Mouse (Mus musculus) limb, embryonic 14.5 days (tissue): ENCODE measurements around the gene Fcrla. TPM values are rescaled to one million over a fixed set of nuclear protein-coding genes. Genes with fewer than 3 reads are reported as not detected.

Experiments
- ATAC-seq: fragments of 200-750 bp; cut with Nextera tagmentation; 2 replicates; pipeline ENCODE4 v1.8.0; 2017; ENCODE audit warnings: low read depth, moderate number of reproducible peaks, moderate TSS enrichment; ENCODE audit not compliant: low FRiP score
- DNase-seq: peaks from one replicate; pipeline ENCODE4 v3.0.0-alpha.2; 2015; ENCODE audit warnings: low spot score
- H3K27ac ChIP-seq: fragments of 300-500 bp; sonication (generic); replicated peaks from 2 replicates; pipeline ENCODE4 v1.5.1; 2014; ENCODE audit warnings: low read depth, mild to moderate bottlenecking, low read length, moderate library complexity, mixed read lengths
- H3K27me3 ChIP-seq: fragments of 300-500 bp; sonication (generic); 2 replicates; pipeline ENCODE4 v1.6.1; 2014; ENCODE audit warnings: low read length, mixed read lengths; ENCODE audit not compliant: control insufficient read depth, insufficient read depth
- H3K36me3 ChIP-seq: fragments of 300-500 bp; sonication (generic); 2 replicates; pipeline ENCODE4 v1.6.1; 2014; ENCODE audit warnings: mild to moderate bottlenecking, low read length, moderate library complexity, mixed read lengths; ENCODE audit not compliant: control insufficient read depth, insufficient read depth
- H3K4me1 ChIP-seq: fragments of 300-500 bp; sonication (generic); 2 replicates; pipeline ENCODE4 v1.6.1; 2014; ENCODE audit warnings: antibody characterized with exemption, low read length, mixed read lengths; ENCODE audit not compliant: control insufficient read depth, insufficient read depth
- H3K4me2 ChIP-seq: fragments of 300-500 bp; sonication (generic); replicated peaks from 2 replicates; pipeline ENCODE4 v1.6.1; 2014; ENCODE audit warnings: low read depth, mild to moderate bottlenecking, low read length, moderate library complexity; ENCODE audit not compliant: severe bottlenecking
- H3K4me3 ChIP-seq: fragments of 300-500 bp; sonication (generic); replicated peaks from 2 replicates; pipeline ENCODE4 v1.5.1; 2014; ENCODE audit warnings: low read length
- H3K9ac ChIP-seq: fragments of 300-500 bp; sonication (generic); 2 replicates; pipeline ENCODE4 v1.6.1; 2014; ENCODE audit warnings: mild to moderate bottlenecking, low read depth, low read length, moderate library complexity; ENCODE audit not compliant: severe bottlenecking
- H3K9me3 ChIP-seq: fragments of 300-500 bp; sonication (generic); 2 replicates; pipeline ENCODE4 v1.6.1; 2016; ENCODE audit warnings: low read length; ENCODE audit not compliant: control insufficient read depth
- POLR2A ChIP-seq: fragments of 200-500 bp; IDR thresholded peaks from 2 replicates; pipeline ENCODE4 v1.8.0; 2012; ENCODE audit warnings: inconsistent platforms, mild to moderate bottlenecking, moderate library complexity, borderline replicate concordance; ENCODE audit not compliant: insufficient read depth, insufficient read length; ENCODE audit errors: extremely low read depth
- WGBS: fragments of 180-500 bp; shearing (Covaris S2); extraction: QIAGEN DNeasy Blood & Tissue Kit; methylation state at CpG from one replicate; pipeline ENCODE4 v1.1.7; 2014; 5-methylcytosine and 5-hydroxymethylcytosine counted together
- polyA plus RNA-seq, 2 experiments: library from polyadenylated mRNA; depleted of rRNA in 1 of 2; stranded (reverse) in 1 of 2; unstranded in 1 of 2; fragments of >200 nt; fragmentation: Nextera tagmentation in 1 of 2; extraction: Ambion mirVana in 1 of 2; gene quantifications; 2 replicates each; pipeline versions ENCODE4 v1.2.1 to v1.2.3; 2012 to 2014

Fcrla gene
- polyA plus RNA-seq, 2 experiments = 0.13 TPM; not detected in 1

- TF ChIP-seq POLR2A = peak; percentile 73; the same call in 1 of the 2 replicates
- WGBS = under 1% methylated on average over 40 of the region's 46 CpGs
- peak; percentile 93 for ATAC-seq
- Histone ChIP-seq H3K27ac (peak within 1 kb of the TSS; percentile 85), H3K36me3 (peaks cover 5% of the 10 kb centered on the region), H3K4me3 (peak within 1 kb of the TSS; percentile 97), H3K9ac (peak within 1 kb of the TSS; percentile 90), H3K27me3 (no peaks in the 10 kb centered on the region), H3K4me2 (peak within 1 kb of the TSS; percentile 78), H3K9me3 (no peaks in the 10 kb centered on the region), H3K4me1 (peaks cover 9% of the 10 kb centered on the region)
- DNase-seq = peak; percentile 96
Measured at GRCm38 (mm10) chr1:170884978-170885561, 42.3 kb downstream of the Fcrla start, which contains the start of the genes Gm26620 and Dusp12. Gene Gm26620 (plus strand): TSS chr1:170885065. Gene Dusp12 (minus strand): TSS chr1:170885540.

- DNase-seq (no peak), ATAC-seq (no peak)
- TF ChIP-seq POLR2A = no peak
- Histone ChIP-seq H3K4me1 (peaks cover 9% of the 10 kb centered on the region), H3K9me3 (no peaks in the 10 kb centered on the region), H3K4me2 (peak overlapping the region; percentile 78), H3K4me3 (peak overlapping the region; percentile 97), H3K9ac (peak overlapping the region; percentile 90), H3K27me3 (no peaks in the 10 kb centered on the region), H3K27ac (no peak overlapping the region), H3K36me3 (peaks cover 8% of the 10 kb centered on the region)
- 21% methylated on average over 8 of the region's 8 CpGs for WGBS
Measured at GRCm38 (mm10) chr1:170884390-170884789, 43.0 kb downstream of the Fcrla start.

- DNase-seq (no peak), ATAC-seq (no peak)
- no peak overlapping the region for H3K4me2 ChIP-seq
- peaks cover 9% of the 10 kb centered on the region for H3K4me1 ChIP-seq
- peaks cover 14% of the 10 kb centered on the region for H3K36me3 ChIP-seq
- 84% methylated on average over 5 of the region's 5 CpGs for WGBS
- H3K27me3 ChIP-seq = no peaks in the 10 kb centered on the region
- no peak overlapping the region for H3K4me3 ChIP-seq
- H3K27ac ChIP-seq = no peak overlapping the region
- H3K9ac ChIP-seq = 0 out of 2 replicates have a peak overlapping the region, but pooled peaks have one; percentile 12
- TF ChIP-seq POLR2A = no peak
- no peaks in the 10 kb centered on the region for H3K9me3 ChIP-seq
Measured at GRCm38 (mm10) chr1:170882915-170883485, 44.4 kb downstream of the Fcrla start.

- 90% methylated on average over 5 of the region's 5 CpGs for WGBS
- ATAC-seq = no peak
Measured at GRCm38 (mm10) chr1:170876906-170877305, 50.5 kb downstream of the Fcrla start.

GRCm38 (mm10) chr1:170875676-170876075 lies 51.7 kb downstream of the Fcrla start:
- no peaks in the 10 kb centered on the region for H3K9me3 ChIP-seq
- no peaks in the 10 kb centered on the region for H3K27me3 ChIP-seq
- H3K36me3 ChIP-seq = peaks cover 55% of the 10 kb centered on the region
- H3K4me3 ChIP-seq = no peak overlapping the region
- TF ChIP-seq POLR2A = no peak
- no peak overlapping the region for H3K27ac ChIP-seq
- no peak overlapping the region for H3K9ac ChIP-seq
- DNase-seq (no peak), ATAC-seq (no peak)
- WGBS = 71% methylated on average over 3 of the region's 3 CpGs
- H3K4me2 ChIP-seq = no peak overlapping the region
- H3K4me1 ChIP-seq = no peaks in the 10 kb centered on the region

More at GRCm38 (mm10) chr1:170876906-170877305, 50.5 kb downstream of the Fcrla start:
- no peaks in the 10 kb centered on the region for H3K27me3 ChIP-seq
- H3K9ac ChIP-seq = no peak overlapping the region
- TF ChIP-seq POLR2A = no peak
- H3K36me3 ChIP-seq = peaks cover 50% of the 10 kb centered on the region
- H3K4me2 ChIP-seq = no peak overlapping the region
- no peaks in the 10 kb centered on the region for H3K9me3 ChIP-seq
- H3K4me1 ChIP-seq = no peaks in the 10 kb centered on the region
- H3K27ac ChIP-seq = no peak overlapping the region
- DNase-seq = no peak
- no peak overlapping the region for H3K4me3 ChIP-seq
